Comparison of ENCODE assay signal across 18 mouse cellular contexts in genomic region chr8:45528890-45529289, GRCm38 (mm10).
"Had no signal": no experiment of that assay in that cellular context is flagged by ENCODE, and none has a peak within 500 bp of the region (broad histone marks: within the 10 kb centered on the region; RNA-seq: fewer than 3 reads in every experiment).

No protein-coding gene starts in this region.

- H3K27ac ChIP-seq: kidney, postnatal 0 days; left cerebral cortex, adult 2 months; liver, embryonic 14.5 days; midbrain, embryonic 15.5 days; neural tube, embryonic 13.5 days had no signal

- H3K9me3 ChIP-seq: midbrain, embryonic 15.5 days; neural tube, embryonic 13.5 days had no signal

- H3K9ac ChIP-seq: liver, embryonic 14.5 days; liver, postnatal 0 days; lung, embryonic 14.5 days; midbrain, embryonic 15.5 days; neural tube, embryonic 13.5 days had no signal

- DNase-seq: kidney, adult 18-20 months; kidney, postnatal 36 days; layer of hippocampus, postnatal 36 days; liver, postnatal 0 days; lung, embryonic 14.5 days; lung, postnatal 10 days; lung, postnatal 4 days; retina, postnatal 1 day; right cerebral cortex, postnatal 25 days; thymus, adult 18-20 months; thymus, postnatal 36 days had no signal

- H3K27me3 ChIP-seq: midbrain, embryonic 15.5 days; neural tube, embryonic 13.5 days had no signal

- H3K4me3 ChIP-seq: left cerebral cortex, adult 2 months; midbrain, embryonic 15.5 days; neural tube, embryonic 13.5 days had no signal

- H3K4me2 ChIP-seq: lung, embryonic 14.5 days; midbrain, embryonic 11.5 days; midbrain, embryonic 15.5 days; neural tube, embryonic 13.5 days had no signal

- H3K4me1 ChIP-seq: midbrain, embryonic 15.5 days; neural tube, embryonic 13.5 days had no signal

- ATAC-seq: intestine, embryonic 16.5 days; liver, postnatal 0 days; midbrain, embryonic 15.5 days had no signal

- H3K36me3 ChIP-seq: midbrain, embryonic 15.5 days; neural tube, embryonic 13.5 days had no signal
